Mouse (Mus musculus) spleen, embryonic (tissue): ENCODE data around the gene Bicd2.

ENCODE experiments used
- CTCF ChIA-PET: fragments of 350-600 bp; sonication (Branson Sonifier 250); formaldehyde crosslinking; loops from one replicate; lab custom pipeline; 2022; lab: Charles Lee

The Bicd2 gene

DNA sequence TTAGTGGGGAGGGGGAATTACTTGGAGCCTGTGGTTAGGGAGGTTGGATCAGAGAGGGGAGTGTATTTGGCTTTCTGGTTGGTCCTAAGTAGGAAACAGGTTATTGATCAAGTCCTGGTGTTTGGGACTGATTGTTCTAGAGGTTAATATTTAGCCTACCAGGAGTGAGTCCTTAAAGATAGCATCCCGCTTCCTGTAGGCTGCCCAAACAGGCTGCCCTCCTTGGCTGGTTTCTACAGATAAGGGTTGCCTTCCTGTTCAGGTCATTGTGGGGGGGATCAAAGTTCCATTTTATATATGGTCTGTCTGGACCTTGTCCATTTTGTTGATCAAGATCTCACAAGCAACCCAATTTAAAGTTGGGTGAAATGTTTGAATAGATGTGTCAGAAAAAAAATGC is 52.2 kb downstream of the Bicd2 start:
- CTCF ChIA-PET: no interaction called here

DNA sequence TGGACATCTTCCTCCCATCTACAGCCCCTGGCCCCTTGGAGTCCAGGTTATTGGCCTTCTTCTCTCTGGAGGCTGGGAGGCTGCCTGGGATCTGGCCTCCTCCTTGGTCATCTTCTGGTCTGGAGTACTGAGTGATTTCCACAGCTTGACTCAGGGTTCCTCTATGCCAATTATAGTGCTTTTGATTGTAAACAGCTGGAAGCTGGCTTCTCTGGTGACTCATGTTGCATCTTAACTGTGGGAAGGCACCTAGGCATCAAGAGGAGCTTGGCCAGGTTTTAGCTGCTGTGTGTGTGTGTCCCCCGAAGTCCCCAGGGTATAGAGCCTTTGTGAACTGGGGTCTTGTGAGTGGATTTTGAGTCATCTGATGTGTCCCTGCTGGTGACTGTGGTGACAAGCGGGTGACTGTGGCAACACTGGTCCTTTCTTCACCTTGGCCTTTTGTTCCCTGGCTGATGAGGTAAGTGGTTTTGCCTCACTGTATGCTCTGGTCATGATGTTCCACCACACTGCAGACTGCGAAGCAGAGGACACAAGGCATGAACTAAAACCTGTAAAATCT is 53.6 kb downstream of the Bicd2 start:
- CTCF ChIA-PET: no interaction called here

DNA sequence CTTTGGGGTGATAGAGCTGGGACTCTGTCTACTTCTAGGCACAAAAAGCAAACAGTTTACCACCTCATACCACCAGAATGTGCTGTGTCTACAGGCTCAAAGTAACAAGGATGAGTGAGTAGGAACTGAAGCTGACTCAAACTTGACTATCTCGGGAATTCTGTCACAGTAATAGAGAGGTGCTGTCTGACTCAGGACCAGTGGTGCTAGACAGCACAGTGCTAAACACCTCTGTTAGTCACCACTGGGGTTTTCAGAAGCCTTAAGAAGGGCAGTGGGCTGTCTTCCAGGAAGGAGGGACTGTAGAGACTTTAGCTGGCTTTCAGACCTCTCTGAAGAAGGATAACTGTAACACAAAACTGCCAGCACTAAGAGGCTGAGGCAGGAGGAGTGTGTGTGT is 55.4 kb downstream of the Bicd2 start:
- CTCF ChIA-PET: interaction anchor here (0.6 kb wide), 1 partner anchor 70 kb away, joined by 19 read pairs; no protein-coding TSS in a partner anchor

DNA sequence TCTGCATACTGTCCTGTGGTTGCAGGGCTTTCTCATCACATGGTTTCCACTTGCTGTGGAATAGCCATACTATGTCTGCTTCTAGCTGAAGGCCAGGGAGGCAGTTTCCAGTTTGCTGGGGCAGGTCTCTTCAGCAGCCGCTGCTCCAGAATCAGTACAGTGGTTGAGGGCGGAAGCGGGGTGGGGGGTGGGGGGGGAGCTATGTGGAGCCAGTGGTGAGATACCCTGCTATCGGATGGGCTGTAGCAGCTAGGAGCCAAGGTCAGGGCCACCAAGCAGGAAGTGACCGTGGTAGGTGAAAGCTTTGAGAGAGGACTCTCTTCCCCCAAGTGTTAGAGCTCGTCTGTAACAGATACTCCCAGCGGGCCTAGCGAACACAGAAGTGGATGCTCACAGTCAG is 56.8 kb downstream of the Bicd2 start:
- CTCF ChIA-PET: interaction anchor here (0.5 kb wide), 1 partner anchor 961 kb away, joined by 4 read pairs; no protein-coding TSS in a partner anchor

DNA sequence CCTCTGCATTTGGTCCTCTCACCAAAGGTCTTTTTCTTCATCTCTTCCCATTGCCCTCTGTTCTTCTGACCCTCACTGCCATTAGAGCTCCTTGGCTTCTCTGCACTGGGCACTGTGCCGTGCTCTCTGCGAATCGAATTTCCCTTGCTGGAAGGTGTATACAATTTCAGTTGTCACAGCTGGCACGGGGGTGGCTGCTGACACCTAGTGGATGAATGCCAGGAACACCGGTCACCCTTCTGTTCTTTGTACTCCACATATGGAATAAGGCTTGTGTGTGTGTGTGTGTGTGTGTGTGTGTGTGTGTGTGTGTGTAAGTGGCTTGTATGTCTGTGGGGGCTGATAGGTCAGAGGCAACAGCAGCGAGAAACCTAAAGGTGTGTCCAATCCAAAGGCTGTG is 58.8 kb downstream of the Bicd2 start:
- CTCF ChIA-PET: interaction anchor here (0.6 kb wide), 1 partner anchor 157 kb away, joined by 3 read pairs; no protein-coding TSS in a partner anchor

DNA sequence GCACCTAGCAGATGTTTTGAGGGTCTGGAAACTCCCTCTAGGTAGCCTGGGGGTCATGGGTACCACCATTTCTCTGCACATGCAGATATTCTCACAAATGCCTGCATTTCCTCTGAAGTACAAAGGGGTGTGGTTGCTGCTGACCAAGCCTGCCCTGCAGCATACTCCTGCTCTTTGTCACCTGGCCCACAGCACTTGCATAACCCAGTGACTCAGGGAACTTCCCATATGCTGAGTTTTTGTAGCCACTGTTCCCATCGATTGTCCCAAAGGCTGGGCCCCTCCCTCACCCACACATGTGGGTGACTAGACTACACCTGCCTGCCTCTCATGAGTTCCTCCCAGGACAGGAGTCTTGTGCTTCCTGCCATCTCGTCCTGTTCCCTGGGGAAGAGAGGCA is 61.2 kb downstream of the Bicd2 start:
- CTCF ChIA-PET: no interaction called here

DNA sequence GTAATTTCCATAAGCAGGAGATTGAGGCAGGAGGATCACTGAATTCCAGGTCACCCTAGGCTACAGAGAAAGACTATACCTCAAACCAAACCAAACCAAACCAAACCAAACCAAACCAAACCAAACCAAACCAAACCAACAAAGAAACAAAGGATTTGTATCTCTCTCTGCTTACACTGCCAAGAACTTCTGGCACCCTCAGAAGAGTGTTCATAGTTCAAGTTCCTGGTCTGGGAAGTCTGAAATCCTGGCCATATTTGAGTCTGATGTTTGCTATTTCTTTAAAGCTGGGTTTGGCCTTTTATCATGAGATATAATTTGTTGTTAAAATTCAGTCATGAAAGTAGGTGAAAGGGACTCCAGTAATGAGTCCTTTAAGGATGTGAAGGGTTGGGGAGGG is 66.4 kb downstream of the Bicd2 start:
- CTCF ChIA-PET: no interaction called here

DNA sequence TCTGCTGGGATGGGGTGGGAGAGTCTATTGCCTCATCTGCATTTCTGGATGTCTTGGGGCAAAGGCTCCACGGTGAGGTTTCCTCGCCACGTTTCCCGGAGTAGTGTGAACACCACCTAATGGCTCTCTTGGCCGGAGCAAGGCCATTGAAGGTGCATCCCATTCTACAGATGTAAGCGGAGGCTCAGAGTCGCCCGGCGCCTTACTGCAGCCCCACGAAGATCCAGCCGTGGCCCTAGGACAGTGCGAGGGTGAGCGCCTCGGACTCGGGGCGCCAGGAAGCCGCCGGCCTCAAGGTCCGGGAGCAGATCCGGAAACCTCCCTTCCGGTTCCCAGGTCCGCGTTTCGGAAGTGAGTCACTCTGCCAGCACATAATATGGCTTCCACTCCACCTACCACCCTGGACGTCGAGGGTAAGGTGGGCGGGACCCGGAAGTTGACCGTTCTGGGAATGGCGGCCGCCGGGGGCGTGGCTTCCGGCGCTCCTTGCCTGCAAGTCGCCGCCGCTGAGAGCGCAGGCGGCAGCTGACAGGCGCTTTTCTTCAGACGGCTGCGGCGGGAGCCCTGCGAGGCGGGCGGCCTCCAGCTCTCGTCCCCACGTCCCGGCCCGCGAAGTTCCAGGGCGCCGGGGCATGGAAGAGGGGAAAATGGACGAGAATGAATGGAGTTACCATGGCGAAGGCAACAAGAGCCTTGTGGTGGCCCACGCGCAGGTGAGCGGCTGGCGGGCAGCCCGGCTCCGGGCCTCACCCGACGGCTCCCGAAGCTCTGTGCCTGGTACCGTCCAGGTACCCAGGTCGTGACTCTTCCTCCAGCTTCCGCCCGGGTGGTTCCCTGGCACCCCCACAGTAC is 79.6 kb downstream of the Bicd2 start, which contains the start of gene Ippk:
Gene Ippk, plus strand, starts transcription at position 496 of the 852 bp plus-strand sequence.
- CTCF ChIA-PET: no interaction called here

DNA sequence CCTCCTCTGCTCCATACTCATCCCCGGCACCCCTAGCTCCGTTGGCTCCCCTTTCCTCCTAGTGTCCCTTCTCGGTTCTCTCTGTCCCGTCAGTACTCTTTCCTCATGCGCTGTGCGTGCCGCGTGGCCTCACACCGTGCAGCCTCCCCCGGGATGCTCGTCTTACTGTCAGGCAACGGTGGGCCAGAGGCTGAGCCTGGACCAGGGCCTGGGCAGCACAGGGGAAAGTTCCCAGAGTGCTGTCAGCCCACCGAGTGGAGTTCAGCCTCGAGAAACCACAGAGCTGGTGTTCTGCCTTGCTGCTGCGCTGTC is 80.2 kb downstream of the Bicd2 start:
- CTCF ChIA-PET: no interaction called here

DNA sequence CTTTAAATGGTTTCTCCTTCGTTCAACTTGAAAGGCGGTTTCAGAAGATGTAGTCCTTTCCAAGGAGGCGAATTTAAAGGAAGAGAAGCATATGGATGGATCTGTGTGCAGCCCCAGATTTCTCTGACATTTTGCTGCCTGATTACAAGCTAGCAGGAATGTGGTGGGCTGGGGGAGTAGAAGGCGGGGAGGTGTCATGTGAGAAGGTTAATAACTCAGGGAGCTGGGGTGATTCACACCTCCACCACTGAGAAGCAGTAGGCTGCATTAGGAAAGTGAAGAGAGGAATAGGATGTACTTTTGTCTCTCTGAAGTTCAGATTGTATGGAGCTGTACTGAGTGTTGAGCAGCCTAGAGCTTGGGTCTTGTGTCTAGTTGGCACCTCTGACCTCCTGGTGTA is 80.6 kb downstream of the Bicd2 start:
- CTCF ChIA-PET: no interaction called here

DNA sequence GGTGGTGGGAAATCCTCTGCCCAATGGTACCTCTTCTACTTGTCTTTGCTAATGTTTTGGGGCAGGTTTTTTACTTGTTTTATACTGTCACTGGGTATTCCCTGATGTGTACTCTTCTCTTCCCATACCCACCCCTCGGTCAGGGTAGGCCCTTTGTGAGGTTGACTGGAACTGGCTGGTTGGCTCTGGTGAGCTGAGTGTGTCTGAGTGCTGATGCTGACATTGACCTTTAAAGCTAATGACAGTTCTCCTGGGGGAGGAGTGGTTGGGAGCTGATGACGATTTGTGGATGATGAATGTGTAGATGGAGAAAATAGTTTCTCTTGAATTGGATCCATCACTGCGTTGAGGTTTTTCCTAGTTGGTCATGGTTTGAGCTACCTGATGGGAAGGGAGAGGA is 85.4 kb downstream of the Bicd2 start:
- CTCF ChIA-PET: interaction anchor here (0.6 to 0.9 kb wide), 2 partner anchors 254 to 1930 kb away, joined by 10 to 15 read pairs; no protein-coding TSS in a partner anchor

DNA sequence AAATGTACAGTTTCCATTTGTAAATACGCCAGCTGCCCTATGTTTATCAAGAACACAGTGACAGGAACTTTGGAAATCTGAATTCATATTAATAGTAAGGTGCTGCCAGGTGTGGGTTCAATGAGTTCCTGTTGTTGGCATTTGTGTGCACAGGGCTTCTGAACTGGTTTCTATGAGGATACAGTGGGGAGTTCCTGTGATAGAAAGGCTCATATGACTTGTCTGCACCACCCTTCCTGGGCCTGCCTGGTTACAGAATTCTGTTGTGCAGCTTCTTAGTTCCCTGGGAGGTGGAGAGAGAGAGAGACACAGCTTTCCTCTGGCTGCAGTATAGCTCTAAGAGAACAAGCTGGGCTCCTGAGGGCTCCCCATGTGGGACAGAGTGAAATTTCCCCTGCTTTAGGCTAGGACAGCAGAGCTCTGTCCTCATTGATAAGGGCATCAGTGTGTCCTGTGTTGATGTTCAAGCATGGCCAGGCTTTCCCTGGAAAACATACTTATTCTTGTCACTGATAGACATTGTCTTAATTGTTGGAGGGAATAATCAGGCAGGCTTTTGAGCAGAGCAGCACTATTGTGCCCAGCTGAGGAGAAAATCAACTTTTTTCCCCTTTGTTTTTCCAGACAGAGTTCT is 86.8 kb downstream of the Bicd2 start:
- CTCF ChIA-PET: no interaction called here

DNA sequence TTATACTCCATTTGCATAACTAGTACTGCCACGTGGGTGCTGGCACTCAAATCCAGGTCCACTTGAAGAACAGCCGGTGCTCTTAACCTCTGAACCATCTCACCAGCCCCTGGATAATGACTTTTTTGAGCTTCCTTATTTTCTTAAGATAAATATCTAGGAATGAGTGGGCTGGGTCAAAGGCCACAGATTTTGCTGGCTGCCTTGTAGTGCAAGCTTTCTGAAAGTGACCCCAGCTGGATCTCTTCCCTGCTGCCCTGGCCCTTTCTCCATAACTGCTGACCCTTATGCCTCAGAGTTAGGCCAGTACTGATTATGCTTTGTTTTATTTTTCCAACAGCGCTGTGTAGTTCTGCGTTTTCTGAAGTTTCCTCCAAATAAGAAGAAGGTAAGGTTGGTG is 89.1 kb downstream of the Bicd2 start:
- CTCF ChIA-PET: no interaction called here

DNA sequence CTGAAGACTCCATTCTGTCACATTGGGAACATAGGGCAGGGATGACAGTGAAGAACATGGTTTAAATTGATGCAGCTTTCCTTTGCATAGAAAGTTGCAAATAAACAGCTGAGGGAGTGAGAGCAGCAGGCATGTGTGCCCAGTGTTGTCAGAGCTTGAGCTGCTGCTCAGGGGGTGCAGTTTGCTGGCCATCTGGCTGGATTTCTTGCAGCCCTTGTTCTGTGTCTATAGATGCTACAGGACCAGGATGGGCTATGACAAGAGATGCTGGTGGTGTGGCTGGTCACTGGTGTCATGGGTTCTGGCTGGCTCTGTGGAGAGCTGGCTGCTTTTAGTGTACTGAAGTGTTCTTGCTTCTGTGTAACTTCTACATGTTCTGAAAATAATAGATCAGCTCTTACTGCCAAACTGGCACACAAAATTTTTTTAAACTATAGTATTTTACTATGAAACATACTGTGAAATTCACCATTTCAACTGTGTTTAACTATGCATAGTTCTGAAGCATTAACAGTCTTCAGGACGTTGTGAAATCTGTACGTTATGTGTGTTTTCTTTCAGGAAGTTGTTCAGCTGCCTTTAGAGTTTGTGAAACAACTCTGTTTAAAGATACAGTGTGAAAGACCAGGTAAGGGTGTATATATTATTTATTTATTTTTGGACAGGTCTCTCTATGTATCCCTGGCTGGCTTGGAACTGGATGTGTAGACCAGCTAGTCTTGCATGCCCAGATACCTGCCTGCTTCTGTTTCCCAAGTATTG is 92.1 kb downstream of the Bicd2 start:
- CTCF ChIA-PET: no interaction called here

DNA sequence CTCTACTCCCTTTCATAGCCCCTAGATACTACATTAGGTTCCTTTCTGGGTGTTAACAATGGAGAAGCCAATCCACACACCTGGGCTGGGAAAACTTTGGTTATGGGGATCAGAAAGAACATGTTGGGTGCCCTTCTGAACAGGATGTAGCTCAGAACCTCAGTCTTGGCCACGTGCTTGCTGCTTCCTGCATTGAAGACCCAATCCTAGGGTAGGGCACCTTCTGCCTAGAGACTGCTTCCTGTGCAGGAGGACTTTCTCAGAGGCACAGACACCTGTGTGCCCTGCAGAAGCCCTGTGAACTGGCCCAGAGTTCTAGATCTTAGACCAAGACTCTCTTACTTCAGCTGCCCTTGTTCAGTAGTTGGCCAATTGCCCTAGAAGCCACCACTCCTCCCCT is 94.4 kb downstream of the Bicd2 start:
- CTCF ChIA-PET: no interaction called here

DNA sequence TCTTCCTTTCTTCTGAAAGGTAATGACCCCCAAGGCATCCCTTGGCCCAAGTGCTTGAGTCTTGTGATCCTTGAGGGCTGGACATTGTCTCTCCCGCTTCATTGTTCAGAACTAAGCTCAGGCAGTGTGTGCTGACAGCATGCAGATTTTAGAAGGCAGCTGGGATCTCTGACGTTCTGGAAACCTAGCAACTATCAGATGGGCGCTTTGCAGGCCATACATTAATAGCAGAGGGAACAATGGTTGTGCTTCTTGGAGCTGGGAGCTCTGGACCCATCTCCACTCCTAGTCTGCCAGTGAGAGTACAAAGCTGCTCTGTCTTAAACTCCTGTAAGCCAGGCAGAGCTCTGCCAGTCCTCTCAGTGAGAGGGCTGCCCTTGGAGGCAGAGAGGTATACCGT is 94.8 kb downstream of the Bicd2 start:
- CTCF ChIA-PET: no interaction called here
